Mouse (Mus musculus) liver, embryonic 13.5 days (tissue): Measurements from ENCODE around the gene Mapk8ip1. TPM values are rescaled to one million over a fixed set of nuclear protein-coding genes. Genes with fewer than 3 reads are reported as not detected.

Experiments
- ATAC-seq: fragments of 200-750 bp; cut with Nextera tagmentation; 2 replicates; pipeline ENCODE4 v1.8.0; 2017; ENCODE audit warnings: low read depth, mild to moderate bottlenecking, moderate number of reproducible peaks, moderate library complexity
- DNase-seq: peaks from one replicate; pipeline ENCODE4 v3.0.0; 2022
- H3K27ac ChIP-seq: fragments of 300-500 bp; sonication (generic); 2 replicates; pipeline ENCODE4 v1.5.1; 2015; ENCODE audit warnings: moderate library complexity, mild to moderate bottlenecking, inconsistent platforms
- H3K27me3 ChIP-seq: fragments of 300-500 bp; sonication (generic); 2 replicates; pipeline ENCODE4 v1.6.1; 2015; ENCODE audit warnings: mild to moderate bottlenecking, inconsistent platforms
- H3K36me3 ChIP-seq: fragments of 300-500 bp; sonication (generic); 2 replicates; pipeline ENCODE4 v1.6.1; 2015; ENCODE audit warnings: mild to moderate bottlenecking, inconsistent platforms
- H3K4me1 ChIP-seq: fragments of 300-500 bp; sonication (generic); replicated peaks from 2 replicates; pipeline ENCODE4 v1.6.1; 2015; ENCODE audit warnings: inconsistent platforms
- H3K4me2 ChIP-seq: fragments of 300-500 bp; sonication (generic); 2 replicates; pipeline ENCODE4 v1.6.1; 2015; ENCODE audit warnings: inconsistent platforms, mild to moderate bottlenecking, moderate library complexity
- H3K4me3 ChIP-seq: fragments of 300-500 bp; sonication (generic); replicated peaks from 2 replicates; pipeline ENCODE4 v1.5.1; 2015; ENCODE audit warnings: mild to moderate bottlenecking, inconsistent platforms
- H3K9ac ChIP-seq: fragments of 300-500 bp; sonication (generic); 2 replicates; pipeline ENCODE4 v1.6.1; 2015; ENCODE audit warnings: mild to moderate bottlenecking, inconsistent platforms
- H3K9me3 ChIP-seq: fragments of 300-500 bp; sonication (generic); replicated peaks from 2 replicates; pipeline ENCODE4 v1.6.1; 2016; ENCODE audit warnings: inconsistent platforms
- WGBS: fragments of 180-500 bp; shearing (Covaris S2); methylation state at CpG from one replicate; pipeline ENCODE4 v1.1.7; 2015; ENCODE audit not compliant: insufficient replicate concordance; 5-methylcytosine and 5-hydroxymethylcytosine counted together
- microRNA-seq: library from miRNA; unstranded; fragments of <30 nt; microRNA quantifications from one replicate; pipeline ENCODE4, GENCODE M21; 2016
- polyA plus RNA-seq: library from polyadenylated mRNA; unstranded; fragments of >200 nt; fragmentation: Nextera tagmentation; extraction: Ambion mirVana; gene quantifications from 2 replicates; pipeline ENCODE4 v1.2.1, GENCODE M21; 2015

Gene Mapk8ip1
- polyA plus RNA-seq, 1 experiment from 2014 or later, result 1.9 TPM

DNA sequence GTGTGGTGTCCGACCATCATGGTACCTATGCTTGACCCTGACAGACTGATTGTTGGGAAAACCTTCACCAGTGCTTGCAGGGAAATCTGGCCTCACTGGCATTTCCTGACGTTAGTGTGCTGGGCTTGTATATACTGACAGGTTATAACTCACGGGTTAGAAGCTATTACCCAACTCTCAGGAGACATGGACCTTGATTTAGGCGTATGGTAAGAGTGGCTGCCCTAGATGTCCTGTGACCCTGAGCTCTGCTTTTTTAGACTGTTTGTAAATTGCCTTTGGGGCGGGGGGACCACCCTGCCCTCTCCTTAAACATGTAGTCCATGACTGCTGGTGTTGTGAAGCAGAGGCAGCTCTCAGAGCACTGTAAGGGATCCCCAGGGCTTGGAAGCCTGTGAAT lies 50.4 kb downstream of the Mapk8ip1 start:
- no peaks in the 10 kb centered on the region for H3K9me3 ChIP-seq
- H3K36me3 ChIP-seq, result no peaks in the 10 kb centered on the region; the same call in 1 of the 2 replicates
- H3K4me3 ChIP-seq, result no peak overlapping the region
- no peaks in the 10 kb centered on the region for H3K27me3 ChIP-seq
- ATAC-seq (peak; percentile 26; the same call in 1 of the 2 replicates), DNase-seq (no peak)
- peaks cover 8% of the 10 kb centered on the region for H3K4me1 ChIP-seq
- H3K4me2 ChIP-seq, result no peak overlapping the region
- H3K9ac ChIP-seq, result no peak overlapping the region
- H3K27ac ChIP-seq, result no peak overlapping the region
- 47% methylated on average over 5 of the region's 5 CpGs for WGBS

DNA sequence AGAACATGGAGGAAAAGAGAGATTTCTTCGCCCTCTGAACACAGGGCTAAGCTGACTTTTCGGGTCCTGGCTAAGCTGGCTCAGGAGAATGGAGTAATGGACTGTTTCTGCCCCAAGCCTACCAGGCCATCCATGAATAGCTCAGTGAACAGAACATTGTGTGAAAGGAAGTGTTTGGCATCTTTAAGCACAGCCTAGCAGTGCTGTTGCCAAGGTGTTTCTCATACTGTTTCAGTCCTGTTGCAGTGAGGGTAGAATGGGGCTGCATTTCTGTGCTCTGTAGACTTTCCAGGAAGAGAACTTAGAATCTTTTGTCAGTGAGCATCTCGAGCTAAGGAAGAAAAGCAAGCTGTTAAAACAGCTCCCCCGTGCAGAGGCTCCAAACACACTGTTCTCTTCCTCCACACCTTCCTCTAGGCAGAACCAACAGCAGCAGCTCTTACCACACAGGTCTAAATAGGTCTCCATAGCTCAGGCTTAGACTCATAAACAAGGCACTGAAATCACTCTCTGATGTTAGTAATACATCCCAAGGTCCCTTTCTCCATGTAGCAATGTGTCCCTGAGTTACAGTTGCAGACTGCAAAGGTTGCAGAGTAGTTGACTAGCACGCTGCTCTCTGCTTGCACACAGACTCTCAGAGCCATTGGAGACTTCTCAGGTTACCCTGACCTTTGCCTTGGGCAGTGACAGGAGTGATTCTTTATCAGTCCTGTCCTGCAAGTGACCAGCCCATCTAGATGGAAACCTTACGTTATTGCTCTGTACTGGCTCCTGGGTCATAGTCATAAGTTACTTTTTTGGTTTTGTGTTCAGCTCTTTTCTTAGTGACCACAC lies 51.3 kb downstream of the Mapk8ip1 start:
- H3K36me3 ChIP-seq, result peaks cover 3% of the 10 kb centered on the region; the same call in 1 of the 2 replicates
- 59% methylated on average over 6 of the region's 6 CpGs for WGBS
- H3K9ac ChIP-seq, result no peak overlapping the region
- no peaks in the 10 kb centered on the region for H3K9me3 ChIP-seq
- H3K4me1 ChIP-seq, result peaks cover 8% of the 10 kb centered on the region
- no peak for DNase-seq
- no peak for ATAC-seq
- H3K4me2 ChIP-seq, result no peak overlapping the region
- no peaks in the 10 kb centered on the region for H3K27me3 ChIP-seq
- H3K27ac ChIP-seq, result no peak overlapping the region
- no peak overlapping the region for H3K4me3 ChIP-seq

DNA sequence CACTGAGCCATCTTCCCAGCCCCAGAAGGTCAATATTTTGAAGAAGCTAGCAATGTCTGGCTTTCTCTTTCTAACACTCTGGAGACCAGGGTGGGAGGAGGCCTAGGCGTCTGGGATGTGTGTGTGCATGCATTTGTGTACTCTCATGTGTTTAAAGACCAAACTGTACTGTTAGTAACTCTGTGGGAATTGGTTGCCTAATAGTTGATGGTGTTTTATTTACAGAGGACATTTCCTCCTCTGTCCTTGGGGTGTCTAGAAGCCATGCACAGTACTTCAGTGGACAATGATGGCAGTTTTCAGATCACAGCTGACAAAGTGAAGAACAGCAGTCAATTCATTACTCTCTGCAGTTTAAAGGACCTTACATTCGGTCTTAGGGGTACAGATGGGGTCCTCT lies 53.9 kb downstream of the Mapk8ip1 start:
- peaks cover 5% of the 10 kb centered on the region for H3K4me1 ChIP-seq
- H3K27ac ChIP-seq, result no peak overlapping the region
- no peaks in the 10 kb centered on the region for H3K27me3 ChIP-seq
- no peak overlapping the region for H3K4me3 ChIP-seq
- H3K9me3 ChIP-seq, result no peaks in the 10 kb centered on the region
- DNase-seq (no peak), ATAC-seq (no peak)
- peaks cover 7% of the 10 kb centered on the region; the same call in 1 of the 2 replicates for H3K36me3 ChIP-seq
- 63% methylated on average over 2 of the region's 2 CpGs for WGBS
- H3K4me2 ChIP-seq, result no peak overlapping the region
- H3K9ac ChIP-seq, result no peak overlapping the region

DNA sequence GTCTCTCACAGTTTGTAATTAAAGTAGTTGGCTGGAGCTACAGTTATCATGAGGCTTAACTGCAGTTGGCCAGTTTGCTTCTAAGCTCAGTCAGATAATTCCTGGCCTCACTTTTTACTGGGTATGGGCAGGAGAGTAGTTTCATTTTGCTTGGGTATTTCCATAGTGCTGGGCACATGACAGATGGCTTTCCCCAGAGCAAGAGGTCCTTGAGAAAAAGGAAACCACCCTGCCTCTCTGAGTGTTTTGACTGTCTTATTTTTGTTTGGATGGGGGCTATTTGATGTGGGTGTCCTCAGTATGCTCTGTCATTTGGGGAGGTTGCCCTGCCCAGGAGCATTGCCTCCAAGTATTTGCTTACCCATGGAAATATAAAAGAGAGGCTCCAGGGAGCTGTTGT lies 58.6 kb downstream of the Mapk8ip1 start:
- ATAC-seq (no peak), DNase-seq (no peak)
- H3K9me3 ChIP-seq, result no peaks in the 10 kb centered on the region
- no peak overlapping the region for H3K27ac ChIP-seq
- H3K4me1 ChIP-seq, result no peaks in the 10 kb centered on the region
- no peaks in the 10 kb centered on the region for H3K27me3 ChIP-seq
- no peak overlapping the region for H3K4me2 ChIP-seq
- H3K4me3 ChIP-seq, result no peak overlapping the region
- no peak overlapping the region for H3K9ac ChIP-seq
- peaks cover 7% of the 10 kb centered on the region; the same call in 1 of the 2 replicates for H3K36me3 ChIP-seq

Small RNA genes within 50 kb of the gene (microRNA-seq; reads per million reads assigned to microRNA genes)
- gene Mir7000, result not detected

Other genes starting within 250 kb of the Mapk8ip1 start
- 19.7 and 21.7 TPM in 2 replicates for gene Pex16, start 26.6 kb downstream of the Mapk8ip1 start, polyA plus RNA-seq
- gene Large2, start 26.4 kb downstream of the Mapk8ip1 start, polyA plus RNA-seq, result 1.6 and 2.2 TPM in 2 replicates
- 1.1 and 1.2 TPM in 2 replicates for gene 1700029I15Rik, start 18.7 kb downstream of the Mapk8ip1 start, polyA plus RNA-seq
- 9.1 and 10.7 TPM in 2 replicates for gene Cry2, start 32.8 kb upstream of the Mapk8ip1 start, polyA plus RNA-seq
- 9.5 and 12.3 TPM in 2 replicates for gene Slc35c1, start 59.3 kb upstream of the Mapk8ip1 start, polyA plus RNA-seq
- 0.12 and 0.15 TPM in 2 replicates for gene Chst1, start 198.4 kb upstream of the Mapk8ip1 start, polyA plus RNA-seq